Mouse (Mus musculus) neural tube, embryonic 13.5 days (tissue): ENCODE measurements around the gene Amer3. TPM values are rescaled to one million over a fixed set of nuclear protein-coding genes. Genes with fewer than 3 reads are reported as not detected.
A peak's percentile ranks its signal among the peaks of the same experiment; 100 is the strongest.

ENCODE experiments used
- ATAC-seq: fragments of 200-750 bp; cut with Nextera tagmentation; 2 replicates; pipeline ENCODE4 v1.8.0; 2017; ENCODE audit warnings: low read depth, mild to moderate bottlenecking, moderate TSS enrichment, moderate library complexity
- H3K27ac ChIP-seq: fragments of 300-500 bp; sonication (generic); replicated peaks from 2 replicates; pipeline ENCODE4 v1.5.1; 2015; ENCODE audit warnings: moderate library complexity, mild to moderate bottlenecking, inconsistent platforms
- H3K27me3 ChIP-seq: fragments of 300-500 bp; sonication (generic); 2 replicates; pipeline ENCODE4 v1.6.1; 2015; ENCODE audit warnings: mild to moderate bottlenecking, inconsistent platforms
- H3K36me3 ChIP-seq: fragments of 300-500 bp; sonication (generic); 2 replicates; pipeline ENCODE4 v1.6.1; 2015; ENCODE audit warnings: mild to moderate bottlenecking, inconsistent platforms
- H3K4me1 ChIP-seq: fragments of 300-500 bp; sonication (generic); replicated peaks from 2 replicates; pipeline ENCODE4 v1.6.1; 2015; ENCODE audit warnings: inconsistent platforms
- H3K4me2 ChIP-seq: fragments of 300-500 bp; sonication (generic); 2 replicates; pipeline ENCODE4 v1.6.1; 2015; ENCODE audit warnings: inconsistent platforms, mild to moderate bottlenecking, moderate library complexity
- H3K4me3 ChIP-seq: fragments of 300-500 bp; sonication (generic); 2 replicates; pipeline ENCODE4 v1.5.1; 2015; ENCODE audit warnings: mild to moderate bottlenecking, inconsistent platforms
- H3K9ac ChIP-seq: fragments of 300-500 bp; sonication (generic); 2 replicates; pipeline ENCODE4 v1.6.1; 2015; ENCODE audit warnings: moderate library complexity, mild to moderate bottlenecking, inconsistent platforms
- H3K9me3 ChIP-seq: fragments of 300-500 bp; sonication (generic); 2 replicates; pipeline ENCODE4 v1.6.1; 2016; ENCODE audit warnings: inconsistent platforms
- WGBS: fragments of 180-500 bp; shearing (Covaris S2); methylation state at CpG from one replicate; pipeline ENCODE4 v1.1.7; 2015; 5-methylcytosine and 5-hydroxymethylcytosine counted together
- polyA plus RNA-seq: library from polyadenylated mRNA; unstranded; fragments of >200 nt; fragmentation: Nextera tagmentation; extraction: Ambion mirVana; gene quantifications from 2 replicates; pipeline ENCODE4 v1.2.1, GENCODE M21; 2015

Amer3 gene
- polyA plus RNA-seq, 1 experiment from 2014 or later: 21.9 TPM

- 98% methylated on average over 2 of the region's 2 CpGs for WGBS
- ATAC-seq: no peak
Observed at GRCm38 (mm10) chr1:34569876-34570275, 9.6 kb upstream of the Amer3 start.

GRCm38 (mm10) chr1:34571431-34571830 lies 8.0 kb upstream of the Amer3 start:
- Histone ChIP-seq H3K4me3 (no peak overlapping the region), H3K27me3 (no peaks in the 10 kb centered on the region), H3K9ac (no peak overlapping the region), H3K4me1 (no peaks in the 10 kb centered on the region), H3K9me3 (no peaks in the 10 kb centered on the region), H3K27ac (no peak overlapping the region), H3K4me2 (no peak overlapping the region), H3K36me3 (no peaks in the 10 kb centered on the region)
- 72% methylated on average over 6 of the region's 6 CpGs for WGBS
- ATAC-seq: no peak

More at GRCm38 (mm10) chr1:34569876-34570275, 9.6 kb upstream of the Amer3 start:
- Histone ChIP-seq H3K9ac (no peak overlapping the region), H3K4me1 (no peaks in the 10 kb centered on the region), H3K4me2 (no peak overlapping the region), H3K4me3 (no peak overlapping the region), H3K9me3 (no peaks in the 10 kb centered on the region; the same call in 1 of the 2 replicates), H3K27me3 (no peaks in the 10 kb centered on the region), H3K36me3 (no peaks in the 10 kb centered on the region), H3K27ac (no peak overlapping the region)

GRCm38 (mm10) chr1:34573221-34573620 lies 6.2 kb upstream of the Amer3 start:
- Histone ChIP-seq H3K4me1 (no peaks in the 10 kb centered on the region), H3K27me3 (peaks cover 12% of the 10 kb centered on the region), H3K27ac (no peak overlapping the region), H3K4me2 (no peak overlapping the region), H3K9me3 (no peaks in the 10 kb centered on the region), H3K9ac (no peak overlapping the region), H3K36me3 (no peaks in the 10 kb centered on the region), H3K4me3 (no peak overlapping the region)
- WGBS: 80% methylated on average over 6 of the region's 6 CpGs
- ATAC-seq: no peak

GRCm38 (mm10) chr1:34579782-34580356 lies 412 bp downstream of the Amer3 start:
- peak overlapping the region; percentile 91 for H3K27ac ChIP-seq
- H3K4me1 ChIP-seq: peaks cover 49% of the 10 kb centered on the region
- ATAC-seq: peak; percentile 64
- 1% methylated on average over 18 of the region's 18 CpGs for WGBS
- peak overlapping the region; percentile 73 for H3K4me2 ChIP-seq
- H3K9me3 ChIP-seq: no peaks in the 10 kb centered on the region
- peak overlapping the region; percentile 86 for H3K9ac ChIP-seq
- H3K36me3 ChIP-seq: no peaks in the 10 kb centered on the region
- peaks cover 45% of the 10 kb centered on the region for H3K27me3 ChIP-seq
- peak overlapping the region; percentile 61 for H3K4me3 ChIP-seq

- Histone ChIP-seq H3K4me1 (peaks cover 49% of the 10 kb centered on the region), H3K9me3 (no peaks in the 10 kb centered on the region), H3K27me3 (peaks cover 40% of the 10 kb centered on the region), H3K4me2 (peak overlapping the region; percentile 30; the same call in 1 of the 2 replicates), H3K36me3 (peaks cover 7% of the 10 kb centered on the region), H3K9ac (0 out of 2 replicates have a peak overlapping the region, but pooled peaks have one; percentile 2), H3K4me3 (no peak overlapping the region), H3K27ac (no peak overlapping the region)
- 64% methylated on average over 6 of the region's 6 CpGs for WGBS
- ATAC-seq: no peak
Observed at GRCm38 (mm10) chr1:34582218-34582617, 2.8 kb downstream of the Amer3 start.

- peak; percentile 68 for ATAC-seq
- WGBS: 15% methylated on average over 4 of the region's 4 CpGs
- Histone ChIP-seq H3K4me1 (peaks cover 44% of the 10 kb centered on the region), H3K9me3 (no peaks in the 10 kb centered on the region), H3K4me2 (no peak overlapping the region), H3K36me3 (peaks cover 23% of the 10 kb centered on the region), H3K9ac (0 out of 2 replicates have a peak overlapping the region, but pooled peaks have one; percentile 26), H3K27me3 (peaks cover 27% of the 10 kb centered on the region), H3K27ac (no peak overlapping the region), H3K4me3 (no peak overlapping the region)
Observed at GRCm38 (mm10) chr1:34583821-34584263, 4.4 kb downstream of the Amer3 start.

GRCm38 (mm10) chr1:34584736-34585135 lies 5.3 kb downstream of the Amer3 start:
- Histone ChIP-seq H3K27me3 (peaks cover 23% of the 10 kb centered on the region; the same call in 1 of the 2 replicates), H3K36me3 (peaks cover 32% of the 10 kb centered on the region), H3K4me1 (peaks cover 38% of the 10 kb centered on the region), H3K9ac (no peak overlapping the region), H3K9me3 (no peaks in the 10 kb centered on the region), H3K4me3 (no peak overlapping the region), H3K27ac (no peak overlapping the region), H3K4me2 (no peak overlapping the region)
- ATAC-seq: no peak
- WGBS: 86% methylated on average over 4 of the region's 4 CpGs

GRCm38 (mm10) chr1:34587298-34588096 lies 8.0 kb downstream of the Amer3 start:
- peaks cover 18% of the 10 kb centered on the region for H3K4me1 ChIP-seq
- 86% methylated on average over 22 of the region's 22 CpGs for WGBS
- 0 out of 2 replicates have a peak, but pooled peaks cover under 1% of the 10 kb centered on the region for H3K27me3 ChIP-seq
- peaks cover 53% of the 10 kb centered on the region for H3K36me3 ChIP-seq
- no peak overlapping the region for H3K4me3 ChIP-seq
- no peak overlapping the region for H3K27ac ChIP-seq
- ATAC-seq: no peak
- no peak overlapping the region for H3K4me2 ChIP-seq
- H3K9ac ChIP-seq: no peak overlapping the region
- H3K9me3 ChIP-seq: no peaks in the 10 kb centered on the region

GRCm38 (mm10) chr1:34600000-34600399 lies 20.5 kb downstream of the Amer3 start:
- no peak overlapping the region for H3K4me2 ChIP-seq
- H3K27me3 ChIP-seq: no peaks in the 10 kb centered on the region
- H3K4me3 ChIP-seq: no peak overlapping the region
- WGBS: 70% methylated on average over 15 of the region's 15 CpGs
- H3K36me3 ChIP-seq: peaks cover 12% of the 10 kb centered on the region
- H3K4me1 ChIP-seq: no peaks in the 10 kb centered on the region
- H3K27ac ChIP-seq: no peak overlapping the region
- H3K9ac ChIP-seq: no peak overlapping the region
- ATAC-seq: no peak
- no peaks in the 10 kb centered on the region for H3K9me3 ChIP-seq

GRCm38 (mm10) chr1:34601323-34602047 lies 22.0 kb downstream of the Amer3 start:
- Histone ChIP-seq H3K27ac (no peak overlapping the region), H3K9ac (no peak overlapping the region), H3K4me2 (no peak overlapping the region), H3K9me3 (no peaks in the 10 kb centered on the region), H3K27me3 (no peaks in the 10 kb centered on the region), H3K4me1 (no peaks in the 10 kb centered on the region), H3K36me3 (no peaks in the 10 kb centered on the region), H3K4me3 (no peak overlapping the region)
- WGBS: 86% methylated on average over 3 of the region's 3 CpGs
- ATAC-seq: no peak

GRCm38 (mm10) chr1:34602363-34602762 lies 22.9 kb downstream of the Amer3 start:
- H3K4me2 ChIP-seq: no peak overlapping the region
- H3K9me3 ChIP-seq: no peaks in the 10 kb centered on the region
- H3K4me3 ChIP-seq: no peak overlapping the region
- no peak overlapping the region for H3K27ac ChIP-seq
- peak; percentile 69 for ATAC-seq
- H3K36me3 ChIP-seq: no peaks in the 10 kb centered on the region
- H3K27me3 ChIP-seq: no peaks in the 10 kb centered on the region
- no peak overlapping the region for H3K9ac ChIP-seq
- 19% methylated on average over 8 of the region's 8 CpGs for WGBS
- H3K4me1 ChIP-seq: no peaks in the 10 kb centered on the region

GRCm38 (mm10) chr1:34613801-34614200 lies 34.3 kb downstream of the Amer3 start:
- Histone ChIP-seq H3K9ac (no peak overlapping the region), H3K9me3 (no peaks in the 10 kb centered on the region), H3K36me3 (no peaks in the 10 kb centered on the region), H3K27ac (no peak overlapping the region), H3K4me2 (no peak overlapping the region), H3K4me1 (no peaks in the 10 kb centered on the region), H3K4me3 (no peak overlapping the region), H3K27me3 (no peaks in the 10 kb centered on the region)
- WGBS: 74% methylated on average over 2 of the region's 2 CpGs
- ATAC-seq: no peak
